Mouse (Mus musculus) CD4-positive, CD25-positive, alpha-beta regulatory T cell, adult 2 months (primary cell): Measurements from ENCODE around the gene Sel1l3.

Experiments
- DNase-seq: peaks from one replicate; pipeline ENCODE4 v3.0.0-alpha.2; 2012; ENCODE audit warnings: low read depth, low spot score

The Sel1l3 gene

GRCm38 (mm10) chr5:53212782-53213710, 681 bp downstream of the Sel1l3 start:
- DNase-seq, result peak; percentile 18

- no peak for DNase-seq
Measured at GRCm38 (mm10) chr5:53212087-53212781, 1.5 kb downstream of the Sel1l3 start.

GRCm38 (mm10) chr5:53211241-53211640, 2.5 kb downstream of the Sel1l3 start:
- DNase-seq, result no peak

GRCm38 (mm10) chr5:53210481-53210880, 3.2 kb downstream of the Sel1l3 start:
- DNase-seq, result no peak

GRCm38 (mm10) chr5:53209773-53210172, 4.0 kb downstream of the Sel1l3 start:
- DNase-seq, result no peak

GRCm38 (mm10) chr5:53208731-53209130, 5.0 kb downstream of the Sel1l3 start:
- no peak for DNase-seq

GRCm38 (mm10) chr5:53206575-53206974, 7.2 kb downstream of the Sel1l3 start:
- DNase-seq, result no peak

- DNase-seq, result no peak
Measured at GRCm38 (mm10) chr5:53202748-53203147, 11.0 kb downstream of the Sel1l3 start.

GRCm38 (mm10) chr5:53200825-53201224, 12.9 kb downstream of the Sel1l3 start:
- no peak for DNase-seq

GRCm38 (mm10) chr5:53198408-53198807, 15.3 kb downstream of the Sel1l3 start:
- DNase-seq, result no peak

GRCm38 (mm10) chr5:53196387-53197088, 17.2 kb downstream of the Sel1l3 start:
- DNase-seq, result no peak

GRCm38 (mm10) chr5:53194841-53195240, 18.9 kb downstream of the Sel1l3 start:
- DNase-seq, result no peak

- DNase-seq, result no peak
Measured at GRCm38 (mm10) chr5:53194421-53194820, 19.3 kb downstream of the Sel1l3 start.

GRCm38 (mm10) chr5:53193092-53194030, 20.4 kb downstream of the Sel1l3 start:
- no peak for DNase-seq

GRCm38 (mm10) chr5:53188608-53189007, 25.1 kb downstream of the Sel1l3 start:
- DNase-seq, result no peak

GRCm38 (mm10) chr5:53187245-53187644, 26.5 kb downstream of the Sel1l3 start:
- no peak for DNase-seq

GRCm38 (mm10) chr5:53185803-53186202, 27.9 kb downstream of the Sel1l3 start:
- DNase-seq, result no peak

- DNase-seq, result no peak
Measured at GRCm38 (mm10) chr5:53179965-53180364, 33.8 kb downstream of the Sel1l3 start.

GRCm38 (mm10) chr5:53176703-53177102, 37.0 kb downstream of the Sel1l3 start:
- no peak for DNase-seq

- peak; percentile 1 for DNase-seq
Measured at GRCm38 (mm10) chr5:53176075-53176474, 37.7 kb downstream of the Sel1l3 start.

- no peak for DNase-seq
Measured at GRCm38 (mm10) chr5:53175195-53175594, 38.5 kb downstream of the Sel1l3 start.
